Mouse (Mus musculus): ENCODE data around the gene Pi16. TPM values are rescaled to one million over a fixed set of nuclear protein-coding genes. Genes with fewer than 3 reads are reported as not detected.

The Pi16 gene
- polyA plus RNA-seq, 1 experiment = 24.5 TPM

- WGBS = 27% methylated on average over 7 of the region's 7 CpGs
- peaks cover 55% of the 10 kb centered on the region for H3K4me1 ChIP-seq (replicated peaks; ENCODE audit: control insufficient read depth, insufficient read depth, low read length)
- H3K36me3 ChIP-seq (ENCODE audit: control insufficient read depth, insufficient read depth, low read length) = no peaks in the 10 kb centered on the region
- no peaks in the 10 kb centered on the region for H3K27me3 ChIP-seq (ENCODE audit: control insufficient read depth, insufficient read depth, low read length)
- H3K4me3 ChIP-seq (ENCODE audit: control insufficient read depth, insufficient read depth, low read length) = no peak overlapping the region
- peak; percentile 23 for DNase-seq
- no peak for TF ChIP-seq POLR2A (IDR thresholded peaks at IDR 0.05; ENCODE audit: control insufficient read depth, extremely low read depth, insufficient read depth, low read length, poor library complexity)
- TF ChIP-seq CTCF (IDR thresholded peaks at IDR 0.05; ENCODE audit: borderline replicate concordance, control insufficient read depth, extremely low read depth, insufficient read depth, low read length, poor library complexity) = no peak
- H3K27ac ChIP-seq (ENCODE audit: control insufficient read depth, insufficient read depth, low read length) = no peak overlapping the region
Measured at GRCm38 (mm10) chr17:29305871-29306270, 11.6 kb upstream of the Pi16 start.

- DNase-seq = no peak
Measured at GRCm38 (mm10) chr17:29310056-29310623, 7.3 kb upstream of the Pi16 start.

GRCm38 (mm10) chr17:29311602-29312001 lies 5.9 kb upstream of the Pi16 start:
- Histone ChIP-seq H3K27ac (ENCODE audit: control insufficient read depth, insufficient read depth, low read length) (no peak overlapping the region), H3K4me3 (ENCODE audit: control insufficient read depth, insufficient read depth, low read length) (no peak overlapping the region), H3K27me3 (ENCODE audit: control insufficient read depth, insufficient read depth, low read length) (no peaks in the 10 kb centered on the region), H3K4me1 (replicated peaks; ENCODE audit: control insufficient read depth, insufficient read depth, low read length) (peaks cover 10% of the 10 kb centered on the region), H3K36me3 (ENCODE audit: control insufficient read depth, insufficient read depth, low read length) (no peaks in the 10 kb centered on the region)
- WGBS = 97% methylated on average over 8 of the region's 8 CpGs
- DNase-seq = no peak
- no peak for TF ChIP-seq CTCF (IDR thresholded peaks at IDR 0.05; ENCODE audit: borderline replicate concordance, control insufficient read depth, extremely low read depth, insufficient read depth, low read length, poor library complexity)
- no peak for TF ChIP-seq POLR2A (IDR thresholded peaks at IDR 0.05; ENCODE audit: control insufficient read depth, extremely low read depth, insufficient read depth, low read length, poor library complexity)

More at GRCm38 (mm10) chr17:29310056-29310623, 7.3 kb upstream of the Pi16 start:
- peaks cover 24% of the 10 kb centered on the region for H3K4me1 ChIP-seq (replicated peaks; ENCODE audit: control insufficient read depth, insufficient read depth, low read length)
- H3K4me3 ChIP-seq (ENCODE audit: control insufficient read depth, insufficient read depth, low read length) = no peak overlapping the region
- no peaks in the 10 kb centered on the region for H3K27me3 ChIP-seq (ENCODE audit: control insufficient read depth, insufficient read depth, low read length)
- TF ChIP-seq POLR2A (IDR thresholded peaks at IDR 0.05; ENCODE audit: control insufficient read depth, extremely low read depth, insufficient read depth, low read length, poor library complexity) = no peak
- TF ChIP-seq CTCF (IDR thresholded peaks at IDR 0.05; ENCODE audit: borderline replicate concordance, control insufficient read depth, extremely low read depth, insufficient read depth, low read length, poor library complexity) = no peak
- no peak overlapping the region for H3K27ac ChIP-seq (ENCODE audit: control insufficient read depth, insufficient read depth, low read length)
- WGBS = 95% methylated on average over 21 of the region's 21 CpGs
- H3K36me3 ChIP-seq (ENCODE audit: control insufficient read depth, insufficient read depth, low read length) = no peaks in the 10 kb centered on the region

GRCm38 (mm10) chr17:29312082-29312481 lies 5.4 kb upstream of the Pi16 start:
- Histone ChIP-seq H3K4me1 (replicated peaks; ENCODE audit: control insufficient read depth, insufficient read depth, low read length) (peaks cover 6% of the 10 kb centered on the region), H3K27me3 (ENCODE audit: control insufficient read depth, insufficient read depth, low read length) (no peaks in the 10 kb centered on the region), H3K27ac (ENCODE audit: control insufficient read depth, insufficient read depth, low read length) (no peak overlapping the region), H3K4me3 (ENCODE audit: control insufficient read depth, insufficient read depth, low read length) (no peak overlapping the region), H3K36me3 (ENCODE audit: control insufficient read depth, insufficient read depth, low read length) (no peaks in the 10 kb centered on the region)
- no peak for TF ChIP-seq POLR2A (IDR thresholded peaks at IDR 0.05; ENCODE audit: control insufficient read depth, extremely low read depth, insufficient read depth, low read length, poor library complexity)
- TF ChIP-seq CTCF (IDR thresholded peaks at IDR 0.05; ENCODE audit: borderline replicate concordance, control insufficient read depth, extremely low read depth, insufficient read depth, low read length, poor library complexity) = no peak
- WGBS = 98% methylated on average over 2 of the region's 2 CpGs
- DNase-seq = no peak

- Histone ChIP-seq H3K4me3 (ENCODE audit: control insufficient read depth, insufficient read depth, low read length) (no peak overlapping the region), H3K27me3 (ENCODE audit: control insufficient read depth, insufficient read depth, low read length) (no peaks in the 10 kb centered on the region), H3K36me3 (ENCODE audit: control insufficient read depth, insufficient read depth, low read length) (no peaks in the 10 kb centered on the region), H3K4me1 (replicated peaks; ENCODE audit: control insufficient read depth, insufficient read depth, low read length) (no peaks in the 10 kb centered on the region), H3K27ac (ENCODE audit: control insufficient read depth, insufficient read depth, low read length) (no peak overlapping the region)
- DNase-seq = no peak
- no peak for TF ChIP-seq POLR2A (IDR thresholded peaks at IDR 0.05; ENCODE audit: control insufficient read depth, extremely low read depth, insufficient read depth, low read length, poor library complexity)
- TF ChIP-seq CTCF (IDR thresholded peaks at IDR 0.05; ENCODE audit: borderline replicate concordance, control insufficient read depth, extremely low read depth, insufficient read depth, low read length, poor library complexity) = no peak
Measured at GRCm38 (mm10) chr17:29313300-29313699, 4.2 kb upstream of the Pi16 start.

GRCm38 (mm10) chr17:29315672-29316465 lies 1.6 kb upstream of the Pi16 start:
- H3K36me3 ChIP-seq (ENCODE audit: control insufficient read depth, insufficient read depth, low read length) = no peaks in the 10 kb centered on the region
- DNase-seq = no peak
- H3K27ac ChIP-seq (ENCODE audit: control insufficient read depth, insufficient read depth, low read length) = no peak overlapping the region
- TF ChIP-seq POLR2A (IDR thresholded peaks at IDR 0.05; ENCODE audit: control insufficient read depth, extremely low read depth, insufficient read depth, low read length, poor library complexity) = no peak
- no peak for TF ChIP-seq CTCF (IDR thresholded peaks at IDR 0.05; ENCODE audit: borderline replicate concordance, control insufficient read depth, extremely low read depth, insufficient read depth, low read length, poor library complexity)
- 85% methylated on average over 9 of the region's 9 CpGs for WGBS
- no peaks in the 10 kb centered on the region for H3K27me3 ChIP-seq (ENCODE audit: control insufficient read depth, insufficient read depth, low read length)
- H3K4me3 ChIP-seq (ENCODE audit: control insufficient read depth, insufficient read depth, low read length) = no peak overlapping the region
- no peaks in the 10 kb centered on the region for H3K4me1 ChIP-seq (replicated peaks; ENCODE audit: control insufficient read depth, insufficient read depth, low read length)
